Mouse (Mus musculus): ENCODE results near the gene Necab3. TPM values are rescaled to one million over a fixed set of nuclear protein-coding genes. Genes with fewer than 3 reads are reported as not detected.
A peak's percentile ranks its signal among the peaks of the same experiment; 100 is the strongest.

Necab3 gene
- polyA plus RNA-seq, 1 experiment from 2014 or later: 0.10 TPM

GRCm38 (mm10) chr2:154583906-154584872 lies 25.5 kb upstream of the Necab3 start:
- WGBS (ENCODE audit: missing documents): 76% methylated on average over 15 of the region's 15 CpGs
- Histone ChIP-seq H3K4me3 (ENCODE audit: inconsistent target) (no peak overlapping the region), H3K27ac (no peak overlapping the region), H3K36me3 (ENCODE audit: inconsistent target) (0 out of 2 replicates have a peak, but pooled peaks cover 5% of the 10 kb centered on the region), H3K79me2 (ENCODE audit: inconsistent target) (no peaks in the 10 kb centered on the region)

GRCm38 (mm10) chr2:154581421-154581820 lies 22.7 kb upstream of the Necab3 start:
- no peak overlapping the region for H3K27ac ChIP-seq
- H3K36me3 ChIP-seq (ENCODE audit: inconsistent target): no peaks in the 10 kb centered on the region
- H3K4me3 ChIP-seq (ENCODE audit: inconsistent target): no peak overlapping the region
- 100% methylated on average over 1 of the region's 1 CpGs for WGBS (ENCODE audit: missing documents)
- no peaks in the 10 kb centered on the region for H3K79me2 ChIP-seq (ENCODE audit: inconsistent target)

- no peak overlapping the region for H3K27ac ChIP-seq
- no peaks in the 10 kb centered on the region for H3K79me2 ChIP-seq (ENCODE audit: inconsistent target)
- no peaks in the 10 kb centered on the region for H3K36me3 ChIP-seq (ENCODE audit: inconsistent target)
- H3K4me3 ChIP-seq (ENCODE audit: inconsistent target): no peak overlapping the region
- WGBS (ENCODE audit: missing documents): 97% methylated on average over 8 of the region's 8 CpGs
Observed at GRCm38 (mm10) chr2:154580586-154580985, 21.9 kb upstream of the Necab3 start.

- Histone ChIP-seq H3K4me3 (ENCODE audit: inconsistent target) (no peak overlapping the region), H3K79me2 (ENCODE audit: inconsistent target) (no peaks in the 10 kb centered on the region), H3K27ac (no peak overlapping the region), H3K36me3 (ENCODE audit: inconsistent target) (no peaks in the 10 kb centered on the region)
- WGBS (ENCODE audit: missing documents): 96% methylated on average over 6 of the region's 6 CpGs
Observed at GRCm38 (mm10) chr2:154577744-154578067, 19.0 kb upstream of the Necab3 start.

GRCm38 (mm10) chr2:154576876-154577743 lies 18.4 kb upstream of the Necab3 start:
- 90% methylated on average over 12 of the region's 12 CpGs for WGBS (ENCODE audit: missing documents)
- no peak overlapping the region for H3K27ac ChIP-seq
- no peak overlapping the region for H3K4me3 ChIP-seq (ENCODE audit: inconsistent target)
- H3K79me2 ChIP-seq (ENCODE audit: inconsistent target): no peaks in the 10 kb centered on the region
- H3K36me3 ChIP-seq (ENCODE audit: inconsistent target): no peaks in the 10 kb centered on the region

GRCm38 (mm10) chr2:154574271-154574670 lies 15.6 kb upstream of the Necab3 start:
- Histone ChIP-seq H3K36me3 (ENCODE audit: inconsistent target) (no peaks in the 10 kb centered on the region), H3K27ac (no peak overlapping the region), H3K79me2 (ENCODE audit: inconsistent target) (no peaks in the 10 kb centered on the region), H3K4me3 (ENCODE audit: inconsistent target) (no peak overlapping the region)
- 17% methylated on average over 7 of the region's 7 CpGs for WGBS (ENCODE audit: missing documents)

DNA sequence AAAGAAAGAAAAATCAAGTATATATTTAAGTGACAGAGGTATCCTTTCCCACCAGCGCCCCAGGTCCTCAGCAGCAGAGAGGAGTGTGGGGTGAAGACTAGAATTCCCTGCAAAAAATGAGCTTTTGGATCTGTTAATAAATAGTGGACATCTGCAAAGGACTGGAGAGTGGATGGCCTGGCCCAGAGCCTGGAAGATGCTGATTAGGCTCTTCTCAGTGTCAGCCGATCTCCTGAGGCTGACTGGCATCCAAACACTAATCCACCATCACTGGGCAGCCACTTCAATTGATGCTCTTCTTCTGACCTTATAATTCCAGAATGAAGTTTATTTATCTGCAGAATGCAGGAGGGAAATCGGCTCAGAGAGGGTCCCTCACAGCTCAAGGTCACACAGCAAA lies 14.3 kb upstream of the Necab3 start:
- WGBS (ENCODE audit: missing documents): 94% methylated on average over 3 of the region's 3 CpGs
- H3K36me3 ChIP-seq (ENCODE audit: inconsistent target): no peaks in the 10 kb centered on the region
- H3K4me3 ChIP-seq (ENCODE audit: inconsistent target): no peak overlapping the region

DNA sequence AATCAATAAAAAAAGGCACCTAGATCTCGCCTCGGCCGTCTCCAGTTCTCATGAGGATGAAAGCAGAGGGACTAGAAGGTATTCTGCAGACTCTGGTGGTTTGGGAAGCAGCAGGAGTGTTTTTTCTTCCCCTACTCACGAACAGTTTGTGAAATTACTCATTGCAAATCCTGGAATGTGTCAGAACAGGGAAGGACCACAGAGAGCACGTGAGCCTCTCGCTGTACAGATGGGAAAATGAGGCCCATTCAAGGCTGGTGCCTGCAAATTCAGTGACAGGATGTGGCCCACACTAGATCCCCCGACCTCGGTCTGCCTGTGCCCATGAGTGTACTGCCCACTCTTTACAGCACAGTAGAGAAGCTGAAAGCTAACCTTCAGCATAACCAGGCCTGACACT lies 13.3 kb upstream of the Necab3 start:
- Histone ChIP-seq H3K79me2 (ENCODE audit: inconsistent target) (peaks cover 19% of the 10 kb centered on the region), H3K4me3 (ENCODE audit: inconsistent target) (no peak overlapping the region), H3K36me3 (ENCODE audit: inconsistent target) (no peaks in the 10 kb centered on the region), H3K27ac (no peak overlapping the region)
- 91% methylated on average over 8 of the region's 8 CpGs for WGBS (ENCODE audit: missing documents)

More for the DNA sequence above, 14.3 kb upstream of the Necab3 start:
- H3K79me2 ChIP-seq (ENCODE audit: inconsistent target): peaks cover 9% of the 10 kb centered on the region
- no peak overlapping the region for H3K27ac ChIP-seq

GRCm38 (mm10) chr2:154571266-154571665 lies 12.6 kb upstream of the Necab3 start:
- H3K36me3 ChIP-seq (ENCODE audit: inconsistent target): no peaks in the 10 kb centered on the region
- H3K4me3 ChIP-seq (ENCODE audit: inconsistent target): no peak overlapping the region
- WGBS (ENCODE audit: missing documents): 74% methylated on average over 4 of the region's 4 CpGs
- H3K79me2 ChIP-seq (ENCODE audit: inconsistent target): peaks cover 26% of the 10 kb centered on the region
- peak overlapping the region; percentile 65 for H3K27ac ChIP-seq

DNA sequence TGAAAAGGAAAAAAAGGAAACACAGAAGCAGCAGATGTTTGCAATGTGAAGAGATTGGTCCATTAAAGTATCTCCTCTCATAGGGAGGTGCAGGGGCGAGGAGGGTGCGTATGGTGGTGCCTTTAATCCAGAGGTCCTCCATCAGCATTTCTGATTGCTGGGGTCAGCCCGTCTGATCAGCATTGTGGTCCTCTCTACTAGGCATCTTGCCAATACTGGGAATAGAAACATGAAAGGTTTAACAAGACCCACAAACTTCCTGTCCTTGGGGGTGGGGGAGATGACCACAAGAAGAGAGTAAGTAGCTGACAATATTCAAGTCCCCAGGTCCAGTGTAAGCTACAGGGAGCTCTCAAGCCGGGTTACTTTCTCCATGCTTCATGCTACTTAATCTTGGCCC lies 12.0 kb upstream of the Necab3 start:
- Histone ChIP-seq H3K79me2 (ENCODE audit: inconsistent target) (peaks cover 32% of the 10 kb centered on the region), H3K27ac (peak overlapping the region; percentile 65), H3K4me3 (ENCODE audit: inconsistent target) (peak overlapping the region; percentile 45), H3K36me3 (ENCODE audit: inconsistent target) (no peaks in the 10 kb centered on the region)
- WGBS (ENCODE audit: missing documents): 18% methylated on average over 4 of the region's 4 CpGs

DNA sequence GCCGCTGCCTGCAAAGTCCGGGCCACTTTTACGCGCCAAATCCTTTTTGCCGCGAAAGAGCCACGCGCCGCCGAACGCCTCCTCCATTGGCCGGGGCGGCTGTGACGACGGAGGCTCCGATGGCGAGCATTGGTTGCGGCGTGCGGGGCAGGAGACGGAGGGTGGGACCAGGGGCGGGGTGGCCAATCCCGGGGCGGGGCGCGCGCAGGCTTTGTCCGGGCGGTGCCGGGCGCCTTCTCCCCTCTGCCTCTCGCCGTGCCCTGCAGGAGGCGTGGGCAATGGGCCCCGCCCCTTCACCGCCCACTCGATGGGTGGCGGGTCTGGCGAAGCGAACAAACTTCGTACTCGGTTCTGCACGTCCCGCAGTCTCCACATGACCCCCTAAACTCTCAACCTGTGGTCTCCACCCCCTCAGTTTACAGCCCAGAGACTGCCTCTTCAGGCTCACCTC lies 11.2 kb upstream of the Necab3 start, which contains the start of gene E2f1:
Gene E2f1, minus strand, starts transcription at position 57 of the 451 bp plus-strand sequence.
- peaks cover 40% of the 10 kb centered on the region for H3K79me2 ChIP-seq (ENCODE audit: inconsistent target)
- H3K4me3 ChIP-seq (ENCODE audit: inconsistent target): peak within 1 kb of the TSS; percentile 82
- H3K27ac ChIP-seq: peak within 1 kb of the TSS; percentile 79
- 1% methylated on average over 40 of the region's 44 CpGs for WGBS (ENCODE audit: missing documents)
- no peaks in the 10 kb centered on the region for H3K36me3 ChIP-seq (ENCODE audit: inconsistent target)

DNA sequence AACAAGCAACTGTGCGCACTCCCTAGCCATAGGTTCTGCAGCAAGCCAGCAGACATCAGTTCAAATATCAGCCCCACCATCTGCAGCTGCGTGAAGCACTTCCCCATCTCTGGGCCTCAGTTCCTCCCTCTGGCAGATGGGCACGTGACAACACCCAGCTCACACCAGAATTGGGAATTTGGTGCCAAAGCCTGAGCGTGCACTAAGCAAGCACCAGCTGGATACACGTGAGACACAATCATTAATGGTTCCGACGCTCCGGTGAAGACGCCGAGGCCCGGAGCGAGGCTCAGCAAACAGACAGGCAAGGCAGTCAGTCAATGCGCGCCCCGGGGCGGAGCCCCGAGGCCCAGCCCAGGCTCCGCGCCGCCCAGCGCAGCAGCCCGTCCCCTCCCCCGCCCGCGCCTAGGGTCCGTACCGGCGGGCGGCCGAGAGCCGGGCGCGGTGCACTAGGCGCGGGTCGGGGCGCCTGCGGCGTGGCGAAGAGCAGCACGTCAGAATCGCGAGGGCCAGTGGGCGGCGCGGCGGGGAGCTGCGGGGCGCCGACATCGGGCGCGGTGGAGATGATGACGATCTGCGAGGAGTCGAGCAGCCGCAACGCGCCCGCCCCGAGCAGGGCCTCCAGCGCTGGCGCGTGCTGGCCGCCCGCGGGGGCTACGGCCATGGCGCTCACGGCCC lies 10.5 kb upstream of the Necab3 start:
- H3K27ac ChIP-seq: peak overlapping the region; percentile 79
- under 1% methylated on average over 63 of the region's 70 CpGs for WGBS (ENCODE audit: missing documents)
- no peaks in the 10 kb centered on the region for H3K36me3 ChIP-seq (ENCODE audit: inconsistent target)
- peaks cover 41% of the 10 kb centered on the region for H3K79me2 ChIP-seq (ENCODE audit: inconsistent target)
- H3K4me3 ChIP-seq (ENCODE audit: inconsistent target): peak overlapping the region; percentile 82

DNA sequence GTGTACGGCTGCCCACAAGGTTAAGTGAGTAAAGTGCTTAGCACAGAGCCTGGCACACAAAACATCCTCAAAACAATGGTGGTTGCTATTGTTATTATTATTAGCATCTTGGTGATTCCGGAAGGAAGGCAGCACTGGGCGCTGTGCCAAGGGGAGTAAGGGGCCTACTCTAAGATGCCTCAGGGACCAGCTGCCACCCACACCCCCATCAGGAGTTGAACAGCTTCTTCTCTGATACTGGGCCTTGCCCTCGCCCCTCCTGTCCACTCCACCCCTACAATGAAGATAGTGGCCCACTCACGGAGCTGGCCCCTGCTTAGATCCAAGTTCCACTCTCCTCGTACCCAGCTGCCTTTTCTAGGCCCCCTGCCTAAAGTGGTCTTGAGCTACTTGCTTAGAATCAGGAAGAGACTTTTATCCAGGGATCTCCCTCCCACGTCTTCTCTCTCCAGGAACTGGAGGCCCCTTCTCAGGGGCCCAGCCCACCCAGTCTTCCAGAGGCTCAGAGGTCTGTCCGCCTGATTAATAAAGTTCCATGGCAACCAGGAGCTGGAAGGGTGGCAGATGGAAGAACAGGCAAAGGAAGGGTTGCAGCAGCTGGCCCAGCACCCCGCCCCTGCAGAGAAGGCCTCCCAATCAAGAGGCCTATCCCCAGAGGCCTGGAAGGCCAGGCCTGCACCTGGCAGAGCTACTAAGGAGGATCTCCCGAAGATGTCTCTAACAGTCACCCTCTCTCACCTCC lies 9.8 kb upstream of the Necab3 start:
- 33% methylated on average over 10 of the region's 10 CpGs for WGBS (ENCODE audit: missing documents)
- peak overlapping the region; percentile 79 for H3K27ac ChIP-seq
- peaks cover 41% of the 10 kb centered on the region for H3K79me2 ChIP-seq (ENCODE audit: inconsistent target)
- H3K36me3 ChIP-seq (ENCODE audit: inconsistent target): peaks cover 2% of the 10 kb centered on the region; the same call in 1 of the 2 replicates
- peak overlapping the region; percentile 82 for H3K4me3 ChIP-seq (ENCODE audit: inconsistent target)

DNA sequence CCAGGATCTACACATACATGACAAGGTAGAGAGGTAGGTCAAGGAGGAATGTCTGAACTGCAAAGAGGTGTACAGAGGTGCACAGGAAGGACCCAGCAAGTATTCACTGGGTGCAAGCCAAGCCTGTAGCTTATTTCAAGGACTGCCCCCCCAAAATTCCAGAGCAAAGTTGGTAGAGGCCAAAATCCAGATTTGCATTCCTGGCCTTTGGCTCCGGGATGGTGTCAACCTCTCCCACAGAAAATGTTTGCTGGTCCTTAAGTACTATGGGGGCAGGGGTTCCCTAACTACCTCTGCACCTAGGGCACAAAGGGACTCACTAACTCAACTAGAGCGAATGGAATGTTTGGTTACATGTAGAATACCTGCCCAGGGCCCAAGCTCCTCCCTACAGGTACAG lies 9.1 kb upstream of the Necab3 start:
- peak overlapping the region; percentile 79 for H3K27ac ChIP-seq
- peaks cover 41% of the 10 kb centered on the region for H3K79me2 ChIP-seq (ENCODE audit: inconsistent target)
- H3K36me3 ChIP-seq (ENCODE audit: inconsistent target): peaks cover 9% of the 10 kb centered on the region
- WGBS (ENCODE audit: missing documents): 94% methylated on average over 2 of the region's 2 CpGs
- H3K4me3 ChIP-seq (ENCODE audit: inconsistent target): peak overlapping the region; percentile 82
